Mouse (Mus musculus) kidney, adult 2 months (tissue): ENCODE data around the gene Krt8.

Source experiments
- CTCF ChIP-seq: fragments of 200-500 bp; conservative IDR thresholded peaks from 2 replicates; pipeline ENCODE4 v1.5.1; 2011; ENCODE audit warnings: low read depth, mild to moderate bottlenecking, control low read depth, low read length, moderate library complexity, mixed read lengths; ENCODE audit not compliant: insufficient read depth, insufficient read length
- POLR2A ChIP-seq: fragments of 200-500 bp; IDR thresholded peaks from one replicate; pipeline ENCODE4 v1.6.1; 2011; ENCODE audit warnings: low read depth, low read length, control low read depth

DNA sequence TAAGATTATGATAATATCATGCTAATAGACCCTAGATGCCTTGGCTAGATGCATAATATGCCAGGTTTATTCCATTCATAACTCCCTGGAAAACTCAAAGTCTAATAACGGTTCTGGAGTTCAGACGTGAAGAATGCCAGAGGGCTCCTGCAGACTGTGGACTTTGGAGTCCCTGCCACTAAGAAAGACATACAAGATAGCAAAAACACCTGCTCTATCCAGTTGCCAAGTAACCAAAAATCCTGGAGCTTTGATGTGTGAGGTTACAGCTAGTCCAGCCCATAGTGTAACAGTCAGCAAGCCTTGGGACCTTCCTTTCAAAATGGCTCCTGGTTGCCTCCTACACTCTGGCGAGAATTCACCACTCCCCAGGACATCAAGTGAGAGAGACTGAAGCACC lies 40.5 kb upstream of the Krt8 start:
- TF ChIP-seq CTCF (no peak), POLR2A (no peak)
